Mouse (Mus musculus) hindbrain, embryonic 10.5 days (tissue): ENCODE results near the gene Mfsd5. TPM values are rescaled to one million over a fixed set of nuclear protein-coding genes. Genes with fewer than 3 reads are reported as not detected.

ENCODE experiments used
- DNase-seq: peaks from one replicate; pipeline ENCODE4 v3.0.0-alpha.2; 2017; ENCODE audit warnings: low spot score
- H3K27ac ChIP-seq: fragments of 300-500 bp; sonication (generic); 2 replicates; pipeline ENCODE4 v1.5.1; 2016; ENCODE audit warnings: mild to moderate bottlenecking, moderate library complexity
- H3K27me3 ChIP-seq: fragments of 300-500 bp; sonication (generic); 2 replicates; pipeline ENCODE4 v1.6.1; 2016; ENCODE audit warnings: mild to moderate bottlenecking; ENCODE audit not compliant: poor library complexity, insufficient read depth, severe bottlenecking
- H3K36me3 ChIP-seq: fragments of 300-500 bp; sonication (generic); 2 replicates; pipeline ENCODE4 v1.6.1; 2016; ENCODE audit warnings: mild to moderate bottlenecking, moderate library complexity
- H3K4me1 ChIP-seq: fragments of 300-500 bp; sonication (generic); replicated peaks from 2 replicates; pipeline ENCODE4 v1.6.1; 2016; ENCODE audit warnings: mild to moderate bottlenecking
- H3K4me3 ChIP-seq: fragments of 300-500 bp; sonication (generic); 2 replicates; pipeline ENCODE4 v1.5.1; 2016; ENCODE audit warnings: mild to moderate bottlenecking, moderate library complexity
- H3K9me3 ChIP-seq: fragments of 300-500 bp; sonication (generic); 2 replicates; pipeline ENCODE4 v1.6.1; 2016; ENCODE audit warnings: mild to moderate bottlenecking, moderate library complexity
- WGBS: fragments of 180-500 bp; shearing (Covaris S2); methylation state at CpG from one replicate; pipeline ENCODE4 v1.1.7; 2016; 5-methylcytosine and 5-hydroxymethylcytosine counted together
- polyA plus RNA-seq: library from polyadenylated mRNA; unstranded; fragments of >200 nt; fragmentation: Nextera tagmentation; extraction: Ambion mirVana; gene quantifications from 2 replicates; pipeline ENCODE4 v1.2.1, GENCODE M21; 2016

The Mfsd5 gene
- polyA plus RNA-seq, 1 experiment from 2014 or later = 66.1 TPM

DNA sequence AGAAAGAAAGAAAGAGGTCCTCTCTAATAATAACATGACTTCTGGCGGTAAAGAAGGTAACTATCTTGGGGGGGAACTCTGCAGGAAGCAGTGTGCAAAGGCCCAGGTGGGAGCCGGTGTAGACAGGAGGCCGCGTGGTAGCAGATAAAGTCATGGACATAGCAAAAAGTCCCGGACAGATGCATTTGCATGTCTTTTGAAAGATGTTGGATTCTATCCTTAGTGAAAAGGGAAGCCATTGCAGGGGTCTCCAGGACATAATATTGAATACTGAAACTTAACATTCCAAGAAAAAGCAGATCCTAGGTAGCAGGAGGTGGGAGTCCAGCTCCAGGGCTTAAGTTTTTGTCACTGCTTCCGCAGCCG lies 545 bp upstream of the Mfsd5 start:
- no peaks in the 10 kb centered on the region for H3K9me3 ChIP-seq
- 38% methylated on average over 7 of the region's 7 CpGs for WGBS
- peaks cover 17% of the 10 kb centered on the region for H3K4me1 ChIP-seq
- H3K36me3 ChIP-seq = peaks cover 26% of the 10 kb centered on the region
- no peak for DNase-seq
- peak overlapping the region; percentile 92 for H3K27ac ChIP-seq
- H3K4me3 ChIP-seq = peak overlapping the region; percentile 84
- no peaks in the 10 kb centered on the region for H3K27me3 ChIP-seq

DNA sequence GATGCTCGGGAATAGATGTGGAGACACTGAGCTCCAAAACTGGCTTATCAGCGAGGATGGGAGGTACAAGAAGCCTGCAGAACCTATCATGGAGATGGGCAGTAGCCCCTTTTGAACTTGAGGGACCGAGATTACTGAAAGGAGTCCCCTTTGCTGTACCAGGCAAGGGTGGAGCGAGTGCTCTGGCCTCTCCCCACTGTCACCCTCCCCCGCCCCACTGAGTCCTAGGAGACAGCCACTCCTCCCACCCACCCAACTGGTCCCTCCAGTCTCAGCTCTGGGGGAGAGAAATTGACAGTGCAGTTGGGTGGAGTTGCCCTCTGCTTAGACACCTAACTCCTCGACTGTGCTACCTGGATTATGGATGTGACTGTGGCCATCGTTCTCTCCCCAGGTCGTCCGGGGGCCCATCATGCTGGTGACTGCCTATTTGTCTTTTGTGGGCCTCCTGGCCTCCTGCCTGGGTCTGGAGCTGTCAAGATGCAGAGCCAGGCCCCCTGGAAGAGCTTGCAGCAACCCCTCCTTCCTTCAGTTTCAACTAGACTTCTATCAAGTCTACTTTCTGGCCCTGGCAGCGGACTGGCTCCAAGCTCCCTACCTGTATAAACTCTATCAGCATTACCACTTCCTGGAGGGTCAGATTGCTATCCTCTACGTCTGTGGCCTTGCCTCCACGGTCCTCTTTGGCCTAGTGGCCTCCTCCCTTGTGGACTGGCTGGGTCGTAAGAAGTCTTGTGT lies 698 bp downstream of the Mfsd5 start:
- Histone ChIP-seq H3K27ac (peak overlapping the region; percentile 92), H3K36me3 (peaks cover 26% of the 10 kb centered on the region), H3K4me3 (peak overlapping the region; percentile 84), H3K4me1 (peaks cover 17% of the 10 kb centered on the region), H3K9me3 (no peaks in the 10 kb centered on the region), H3K27me3 (no peaks in the 10 kb centered on the region)
- WGBS = 31% methylated on average over 13 of the region's 13 CpGs
- DNase-seq = no peak

GRCm38 (mm10) chr15:102280623-102281022 lies 1.4 kb downstream of the Mfsd5 start:
- peak overlapping the region; percentile 84 for H3K4me3 ChIP-seq
- no peak for DNase-seq

DNA sequence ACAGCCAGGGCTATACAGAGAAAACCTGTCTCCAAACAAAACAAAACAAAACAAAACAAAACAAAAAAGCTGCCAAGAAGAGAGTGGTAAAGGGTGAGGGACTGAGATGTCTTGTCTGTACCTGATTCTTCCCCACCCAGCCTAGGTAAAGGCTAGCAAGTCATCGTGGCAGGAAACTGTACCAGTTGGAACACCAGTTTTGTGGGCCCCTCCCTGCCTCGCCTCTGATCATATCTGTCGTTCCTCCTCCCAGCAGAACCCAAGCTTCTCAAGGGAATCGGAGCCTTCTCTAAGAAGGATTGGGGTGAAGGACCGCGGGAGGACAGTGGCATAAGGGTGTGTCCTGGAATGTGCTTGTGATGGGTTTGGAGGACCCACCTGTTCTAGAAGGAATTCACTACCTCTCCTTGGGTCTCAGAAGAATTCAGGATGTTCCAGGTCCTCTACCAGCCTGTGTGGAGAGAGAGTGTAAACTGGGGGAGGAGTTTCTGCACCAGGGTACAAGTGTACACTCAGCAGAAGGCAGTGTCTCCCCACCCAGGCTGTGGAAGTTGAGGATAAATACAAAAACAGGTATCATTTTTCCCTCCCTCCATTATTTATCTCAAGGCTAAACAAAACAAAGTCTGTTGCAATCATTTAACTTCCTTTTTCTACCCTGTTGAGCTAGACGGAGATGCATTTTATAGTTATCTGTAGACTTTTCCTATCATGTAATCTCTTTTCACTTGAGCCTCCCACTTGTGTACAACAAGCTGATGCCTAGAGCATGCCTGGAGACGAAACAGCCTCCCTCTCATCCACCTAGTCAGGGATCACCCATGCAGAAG lies 3.4 kb downstream of the Mfsd5 start:
- WGBS = 88% methylated on average over 8 of the region's 8 CpGs
- no peak overlapping the region for H3K27ac ChIP-seq

More at GRCm38 (mm10) chr15:102280623-102281022, 1.4 kb downstream of the Mfsd5 start:
- WGBS = 96% methylated on average over 19 of the region's 19 CpGs
- Histone ChIP-seq H3K9me3 (no peaks in the 10 kb centered on the region), H3K27ac (no peak overlapping the region), H3K36me3 (peaks cover 26% of the 10 kb centered on the region), H3K4me1 (peaks cover 17% of the 10 kb centered on the region), H3K27me3 (no peaks in the 10 kb centered on the region)

DNA sequence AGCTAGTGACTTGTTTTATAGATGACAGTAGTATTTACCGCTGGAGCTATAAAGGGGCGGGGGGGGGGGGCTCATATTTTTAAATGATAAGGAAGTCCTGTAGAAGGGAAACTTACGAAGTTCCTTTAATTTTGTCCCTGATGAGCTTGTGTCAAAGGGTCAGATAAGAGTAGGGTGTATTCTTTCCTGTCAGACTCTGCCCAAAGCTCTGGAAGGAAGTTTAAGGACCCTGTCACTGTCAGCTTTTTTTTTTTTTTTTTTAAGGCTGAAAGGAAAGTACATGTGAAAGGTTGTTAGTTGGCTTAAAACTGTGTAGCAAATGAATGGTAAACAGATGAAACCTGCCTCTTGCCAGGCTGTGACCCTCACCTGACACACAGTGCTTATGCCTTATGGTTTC lies 4.4 kb downstream of the Mfsd5 start:
- WGBS = 82% methylated on average over 3 of the region's 3 CpGs
- Histone ChIP-seq H3K4me1 (peaks cover 15% of the 10 kb centered on the region), H3K9me3 (no peaks in the 10 kb centered on the region), H3K36me3 (peaks cover 26% of the 10 kb centered on the region), H3K27ac (no peak overlapping the region), H3K4me3 (no peak overlapping the region), H3K27me3 (no peaks in the 10 kb centered on the region)
- DNase-seq = no peak

More for the DNA sequence above, 3.4 kb downstream of the Mfsd5 start:
- H3K4me1 ChIP-seq = peaks cover 17% of the 10 kb centered on the region
- no peaks in the 10 kb centered on the region for H3K27me3 ChIP-seq
- no peak overlapping the region for H3K4me3 ChIP-seq
- no peak for DNase-seq
- H3K36me3 ChIP-seq = peaks cover 26% of the 10 kb centered on the region
- H3K9me3 ChIP-seq = no peaks in the 10 kb centered on the region

- H3K4me3 ChIP-seq = no peak overlapping the region
- no peaks in the 10 kb centered on the region for H3K4me1 ChIP-seq
- no peak overlapping the region for H3K27ac ChIP-seq
- H3K36me3 ChIP-seq = peaks cover 5% of the 10 kb centered on the region
- no peaks in the 10 kb centered on the region for H3K27me3 ChIP-seq
- H3K9me3 ChIP-seq = no peaks in the 10 kb centered on the region
- peak; percentile 21 for DNase-seq
These were observed 8.1 kb downstream of the Mfsd5 start for GRCm38 (mm10) chr15:102287395-102287794.

GRCm38 (mm10) chr15:102295633-102296367 lies 16.5 kb downstream of the Mfsd5 start, which contains the start of gene Espl1:
TSS of gene Espl1 (plus strand) at chr15:102296266.
- Histone ChIP-seq H3K27ac (peak within 1 kb of the TSS; percentile 87), H3K36me3 (peaks cover 31% of the 10 kb centered on the region), H3K4me1 (peaks cover 15% of the 10 kb centered on the region), H3K27me3 (no peaks in the 10 kb centered on the region), H3K9me3 (no peaks in the 10 kb centered on the region), H3K4me3 (peak within 1 kb of the TSS; percentile 83)
- WGBS = 8% methylated on average over 25 of the region's 25 CpGs
- peak; percentile 96 for DNase-seq

GRCm38 (mm10) chr15:102296368-102297006 lies 17.2 kb downstream of the Mfsd5 start:
- 5% methylated on average over 24 of the region's 24 CpGs for WGBS
- Histone ChIP-seq H3K9me3 (no peaks in the 10 kb centered on the region), H3K4me1 (peaks cover 15% of the 10 kb centered on the region), H3K36me3 (peaks cover 37% of the 10 kb centered on the region), H3K27ac (peak overlapping the region; percentile 87), H3K4me3 (peak overlapping the region; percentile 83), H3K27me3 (no peaks in the 10 kb centered on the region)
- no peak for DNase-seq

DNA sequence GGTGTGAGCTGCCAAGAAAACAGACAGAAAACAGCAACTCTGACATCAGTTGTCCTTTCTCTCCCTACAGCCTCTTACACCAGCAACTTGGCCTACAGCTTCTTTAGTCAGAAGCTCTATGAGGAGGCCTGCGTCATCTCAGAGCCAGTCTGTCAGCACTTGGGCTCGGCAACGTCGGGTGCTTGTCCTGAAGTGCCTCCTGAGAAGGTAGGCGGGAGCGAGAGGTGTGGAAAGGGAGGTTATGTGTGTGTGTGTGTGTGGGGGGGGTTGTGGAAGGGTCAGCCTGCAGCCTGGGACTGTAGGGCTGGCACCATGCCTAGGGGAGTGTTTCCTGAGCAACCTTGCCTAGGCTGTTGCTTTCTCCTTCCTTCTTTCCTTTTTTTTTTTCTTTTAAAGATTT lies 23.3 kb downstream of the Mfsd5 start:
- Histone ChIP-seq H3K4me1 (no peaks in the 10 kb centered on the region), H3K27ac (no peak overlapping the region), H3K36me3 (peaks cover 96% of the 10 kb centered on the region), H3K9me3 (no peaks in the 10 kb centered on the region), H3K27me3 (no peaks in the 10 kb centered on the region), H3K4me3 (no peak overlapping the region)
- no peak for DNase-seq
- WGBS = 86% methylated on average over 6 of the region's 6 CpGs

DNA sequence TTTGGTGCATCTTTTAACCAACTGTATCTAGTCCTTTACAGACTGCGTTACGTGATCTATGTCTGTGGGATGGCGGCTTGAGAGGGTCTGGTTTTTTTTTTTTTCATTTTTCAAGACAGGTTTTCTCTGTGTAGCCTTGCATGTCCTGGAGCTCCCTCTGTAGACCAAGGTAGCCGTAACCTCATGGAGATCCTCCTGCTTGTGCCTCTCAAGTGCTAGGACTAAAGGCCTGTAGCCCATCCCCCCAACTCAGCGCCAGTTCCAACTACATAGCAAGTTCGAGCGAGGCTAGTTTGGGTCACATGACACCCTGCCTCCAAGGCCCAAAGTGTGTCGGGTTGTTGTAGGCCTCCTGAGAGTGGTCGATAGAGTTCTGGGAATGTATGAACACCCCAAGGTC lies 29.5 kb downstream of the Mfsd5 start:
- Histone ChIP-seq H3K9me3 (no peaks in the 10 kb centered on the region), H3K27ac (no peak overlapping the region), H3K4me1 (no peaks in the 10 kb centered on the region), H3K4me3 (no peak overlapping the region), H3K36me3 (peaks cover 96% of the 10 kb centered on the region), H3K27me3 (no peaks in the 10 kb centered on the region)
- DNase-seq = no peak
- WGBS = 89% methylated on average over 9 of the region's 9 CpGs

GRCm38 (mm10) chr15:102310074-102310845 lies 31.0 kb downstream of the Mfsd5 start:
- Histone ChIP-seq H3K27me3 (no peaks in the 10 kb centered on the region), H3K4me1 (no peaks in the 10 kb centered on the region), H3K4me3 (no peak overlapping the region), H3K36me3 (peaks cover 96% of the 10 kb centered on the region), H3K27ac (no peak overlapping the region), H3K9me3 (no peaks in the 10 kb centered on the region)
- DNase-seq = no peak
- WGBS = 83% methylated on average over 10 of the region's 10 CpGs

DNA sequence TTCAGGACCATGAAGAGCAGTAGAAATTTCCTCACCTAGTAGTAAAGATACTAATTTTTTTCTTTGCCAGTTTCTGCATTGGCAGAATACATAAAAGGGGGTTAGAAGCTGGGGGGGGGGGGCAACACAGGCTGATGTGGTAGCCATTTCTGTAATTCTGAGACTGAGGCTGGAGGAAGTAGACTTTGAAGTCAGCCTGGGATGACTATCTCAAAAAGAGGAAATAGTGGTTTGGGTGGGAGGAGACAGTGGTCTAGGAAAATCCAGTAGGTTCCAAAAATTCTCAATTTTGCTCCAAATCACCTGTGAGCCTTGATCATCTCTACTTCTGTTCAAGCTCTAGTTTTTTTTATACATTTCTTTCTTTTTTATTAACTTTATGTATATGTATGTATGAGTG lies 32.2 kb downstream of the Mfsd5 start:
- no peaks in the 10 kb centered on the region for H3K27me3 ChIP-seq
- no peak overlapping the region for H3K4me3 ChIP-seq
- H3K4me1 ChIP-seq = no peaks in the 10 kb centered on the region
- H3K36me3 ChIP-seq = peaks cover 96% of the 10 kb centered on the region
- no peak overlapping the region for H3K27ac ChIP-seq
- DNase-seq = no peak
- H3K9me3 ChIP-seq = no peaks in the 10 kb centered on the region
